Comparison of ENCODE assay signal across 17 mouse cellular contexts in the genomic region with DNA sequence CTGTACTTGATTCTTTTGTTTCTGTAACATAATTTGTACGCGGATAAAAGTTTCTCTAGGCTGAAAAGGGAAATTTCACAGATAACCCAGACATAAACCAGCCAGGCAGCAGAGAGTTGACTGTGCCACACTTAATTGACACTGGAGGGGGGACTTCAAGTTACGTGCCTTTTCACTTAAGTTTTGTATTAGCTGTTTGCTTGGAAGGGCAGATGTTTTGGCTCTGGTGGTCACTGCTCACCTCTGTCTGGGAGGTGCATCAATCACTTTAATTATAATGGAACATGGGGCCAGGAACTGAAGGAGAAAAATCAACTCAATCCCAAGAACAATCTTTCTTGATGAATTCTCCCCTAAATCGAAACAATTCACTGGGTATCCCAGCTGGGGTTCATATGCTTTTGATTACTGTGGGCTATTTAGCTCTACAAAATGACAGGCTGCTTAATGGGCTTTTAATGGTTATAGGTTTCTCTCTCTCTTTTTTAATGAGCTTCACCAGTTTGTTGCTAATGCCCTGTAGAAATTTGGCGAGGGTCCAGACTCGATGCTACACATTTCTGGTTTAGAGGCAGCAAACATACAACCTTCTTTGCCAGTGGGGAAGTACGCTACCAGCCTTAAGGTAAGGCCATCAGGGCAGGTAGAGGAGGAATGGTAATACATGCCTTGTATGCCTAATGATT.
DNase-seq lines count a peak whose midpoint lies in the region; ATAC-seq lines count a peak whose summit lies in the region.
"Had no signal": no experiment of that assay in that cellular context is flagged by ENCODE, and none has a peak within 500 bp of the region (broad histone marks: within the 10 kb centered on the region; RNA-seq: fewer than 3 reads in every experiment).

No protein-coding gene starts in this region.

- no peaks in the 10 kb centered on the region for H3K27me3 ChIP-seq in kidney, embryonic 16.5 days (ENCODE audit: insufficient read depth, low read length)
- H3K27me3 ChIP-seq in embryonic facial prominence, embryonic 13.5 days, result no peaks in the 10 kb centered on the region
- peaks cover 31% of the 10 kb centered on the region for H3K27me3 ChIP-seq in limb, embryonic 11.5 days (ENCODE audit: control insufficient read depth, insufficient read depth, low read length)
- H3K27me3 ChIP-seq: intestine, embryonic 15.5 days had no signal

- H3K4me1 ChIP-seq in kidney, embryonic 16.5 days (ENCODE audit: insufficient read depth, low read length), result peaks cover 23% of the 10 kb centered on the region
- H3K4me1 ChIP-seq in embryonic facial prominence, embryonic 13.5 days, result peaks cover 11% of the 10 kb centered on the region
- H3K4me1 ChIP-seq in limb, embryonic 11.5 days (ENCODE audit: control insufficient read depth, insufficient read depth, low read length), result peaks cover 8% of the 10 kb centered on the region; the same call in 1 of the 2 replicates
- H3K4me1 ChIP-seq: intestine, embryonic 15.5 days had no signal

- H3K4me2 ChIP-seq in kidney, embryonic 16.5 days (replicated peaks; ENCODE audit: low read depth, low read length), result no peak overlapping the region
- H3K4me2 ChIP-seq in embryonic facial prominence, embryonic 13.5 days, result 0 out of 2 replicates have a peak overlapping the region, but pooled peaks have one; percentile 7
- H3K4me2 ChIP-seq in limb, embryonic 11.5 days (ENCODE audit: low read depth, severe bottlenecking), result no peak overlapping the region
- H3K4me2 ChIP-seq: intestine, embryonic 15.5 days; liver, embryonic 11.5 days; midbrain, embryonic 11.5 days had no signal

- H3K27ac ChIP-seq in kidney, embryonic 16.5 days (ENCODE audit: low read length), result peak overlapping the region; percentile 67
- H3K27ac ChIP-seq in embryonic facial prominence, embryonic 13.5 days, result no peak overlapping the region
- H3K27ac ChIP-seq in limb, embryonic 11.5 days (replicated peaks; ENCODE audit: low read depth, low read length), result no peak overlapping the region
- H3K27ac ChIP-seq: intestine, embryonic 15.5 days had no signal

- H3K36me3 ChIP-seq in kidney, embryonic 16.5 days (ENCODE audit: insufficient read depth, low read length), result no peaks in the 10 kb centered on the region
- H3K36me3 ChIP-seq in embryonic facial prominence, embryonic 13.5 days, result no peaks in the 10 kb centered on the region
- no peaks in the 10 kb centered on the region for H3K36me3 ChIP-seq in limb, embryonic 11.5 days (ENCODE audit: control insufficient read depth, insufficient read depth, low read length)
- H3K36me3 ChIP-seq: intestine, embryonic 15.5 days had no signal

- no peaks in the 10 kb centered on the region for H3K9me3 ChIP-seq in kidney, embryonic 16.5 days (ENCODE audit: low read length)
- H3K9me3 ChIP-seq in embryonic facial prominence, embryonic 13.5 days, result no peaks in the 10 kb centered on the region
- H3K9me3 ChIP-seq in limb, embryonic 11.5 days (ENCODE audit: control insufficient read depth, low read length), result no peaks in the 10 kb centered on the region
- H3K9me3 ChIP-seq: intestine, embryonic 15.5 days had no signal

- no peak overlapping the region for H3K4me3 ChIP-seq in kidney, embryonic 16.5 days (ENCODE audit: low read length)
- no peak overlapping the region for H3K4me3 ChIP-seq in embryonic facial prominence, embryonic 13.5 days
- no peak overlapping the region for H3K4me3 ChIP-seq in limb, embryonic 11.5 days (ENCODE audit: low read depth, low read length)
- H3K4me3 ChIP-seq: erythroblast, embryonic 14.5 days; intestine, embryonic 15.5 days had no signal

- ATAC-seq in kidney, embryonic 16.5 days (ENCODE audit: low FRiP score, low TSS enrichment), result peak; percentile 76; the same call in 1 of the 2 replicates
- ATAC-seq in embryonic facial prominence, embryonic 13.5 days (ENCODE audit: insufficient number of reproducible peaks, insufficient read depth, low FRiP score, low TSS enrichment, low read depth), result no peak
- ATAC-seq in limb, embryonic 11.5 days (ENCODE audit: insufficient number of reproducible peaks, low FRiP score, low TSS enrichment, low read depth), result peak; percentile 56; the same call in 1 of the 2 replicates
- no peak for ATAC-seq in cerebellum, adult (ENCODE audit: insufficient number of reproducible peaks, low FRiP score, low TSS enrichment)
- ATAC-seq in erythroid progenitor cell, adult 5-6 weeks (replicated peaks; ENCODE audit: low FRiP score, poor library complexity, severe bottlenecking), result no peak
- ATAC-seq: CD4-positive, CD25-positive, alpha-beta regulatory T cell, adult 4 months; intestine, embryonic 15.5 days; lung, postnatal 0 days had no signal

- DNase-seq in kidney, adult 11 months, result no peak
- DNase-seq in embryo, embryonic 10 days (ENCODE audit: low spot score), result peak; percentile 42
- peak; percentile 56 for DNase-seq in limb, embryonic 11.5 days (ENCODE audit: low spot score)
- DNase-seq: adrenal gland, postnatal 36 days; cerebellum, adult 11 months; heart, adult 18-20 months; right cerebral cortex, adult 18-20 months had no signal

- no peak overlapping the region for H3K9ac ChIP-seq in kidney, embryonic 16.5 days (replicated peaks; ENCODE audit: low read length)
- no peak overlapping the region for H3K9ac ChIP-seq in embryonic facial prominence, embryonic 13.5 days
- H3K9ac ChIP-seq in limb, embryonic 11.5 days (ENCODE audit: low read length), result no peak overlapping the region
- H3K9ac ChIP-seq: intestine, embryonic 15.5 days had no signal

- 27% methylated on average over 7 of the region's 7 CpGs for WGBS in kidney, embryonic 16.5 days
- 36% methylated on average over 7 of the region's 7 CpGs for WGBS in embryonic facial prominence, embryonic 13.5 days
- 14% methylated on average over 7 of the region's 7 CpGs for WGBS in limb, embryonic 11.5 days

Comparison
In these comparisons a context has a peak if more than half of its experiments do, and no peak if none do; other contexts are left out.
1. ATAC-seq: peak in kidney, embryonic 16.5 days (single experiment) and limb, embryonic 11.5 days (single experiment); none in embryonic facial prominence, embryonic 13.5 days (single experiment), cerebellum, adult (single experiment) and erythroid progenitor cell, adult 5-6 weeks (single experiment).